Mouse (Mus musculus) lung, postnatal 0 days (tissue): ENCODE data around the gene Hist1h3a. TPM values are rescaled to one million over a fixed set of nuclear protein-coding genes. Genes with fewer than 3 reads are reported as not detected.
"Not testable (repeated sequence)": the region's sequence is repeated elsewhere in the genome, so short reads cannot be mapped to it uniquely, and the experiment has no call there.

Experiments
- ATAC-seq: fragments of 200-750 bp; cut with Nextera tagmentation; 2 replicates; pipeline ENCODE4 v1.8.0; 2017; ENCODE audit warnings: moderate library complexity
- DNase-seq: peaks from one replicate; pipeline ENCODE4 v3.0.0-alpha.2; 2016; ENCODE audit warnings: low spot score
- H3K27ac ChIP-seq: fragments of 300-500 bp; sonication (generic); 2 replicates; pipeline ENCODE4 v1.5.1; 2014; ENCODE audit warnings: antibody characterized with exemption, mild to moderate bottlenecking, low read length, mixed read lengths
- H3K27me3 ChIP-seq: fragments of 300-500 bp; sonication (generic); replicated peaks from 2 replicates; pipeline ENCODE4 v1.6.1; 2014; ENCODE audit warnings: low read length, mixed read lengths; ENCODE audit not compliant: insufficient read depth
- H3K36me3 ChIP-seq: fragments of 300-500 bp; sonication (generic); 2 replicates; pipeline ENCODE4 v1.6.1; 2014; ENCODE audit warnings: low read length, mixed read lengths; ENCODE audit not compliant: insufficient read depth
- H3K4me1 ChIP-seq: fragments of 300-500 bp; sonication (generic); 2 replicates; pipeline ENCODE4 v1.6.1; 2014; ENCODE audit warnings: antibody characterized with exemption, low read depth, low read length, mixed read lengths; ENCODE audit not compliant: insufficient read depth
- H3K4me2 ChIP-seq: fragments of 300-500 bp; sonication (generic); replicated peaks from 2 replicates; pipeline ENCODE4 v1.6.1; 2014; ENCODE audit warnings: low read depth, mild to moderate bottlenecking, low read length, moderate library complexity, mixed read lengths
- H3K4me3 ChIP-seq: fragments of 300-500 bp; sonication (generic); 2 replicates; pipeline ENCODE4 v1.5.1; 2014; ENCODE audit warnings: low read depth, low read length
- H3K9ac ChIP-seq: fragments of 300-500 bp; sonication (generic); replicated peaks from 2 replicates; pipeline ENCODE4 v1.6.1; 2014; ENCODE audit warnings: low read depth, mild to moderate bottlenecking
- H3K9me3 ChIP-seq: fragments of 300-500 bp; sonication (generic); 2 replicates; pipeline ENCODE4 v1.6.1; 2016; ENCODE audit warnings: low read length, mixed read lengths
- CTCF ChIP-seq: IDR thresholded peaks from 2 replicates; pipeline ENCODE4 v1.5.1; 2016; ENCODE audit warnings: antibody characterized with exemption, mild to moderate bottlenecking
- EP300 ChIP-seq: IDR thresholded peaks from 2 replicates; pipeline ENCODE4 v1.6.1; 2016; ENCODE audit warnings: antibody characterized with exemption, mild to moderate bottlenecking, control low read depth
- WGBS: fragments of 180-500 bp; shearing (Covaris S2); extraction: QIAGEN DNeasy Blood & Tissue Kit; methylation state at CpG from one replicate; pipeline ENCODE4 v1.1.7; 2014; 5-methylcytosine and 5-hydroxymethylcytosine counted together
- polyA plus RNA-seq: library from polyadenylated mRNA; unstranded; fragments of >200 nt; fragmentation: Nextera tagmentation; extraction: Ambion mirVana; gene quantifications from 2 replicates; pipeline ENCODE4 v1.2.1, GENCODE M21; 2015

The Hist1h3a gene
- polyA plus RNA-seq, 1 experiment from 2014 or later, result 1.7 TPM

DNA sequence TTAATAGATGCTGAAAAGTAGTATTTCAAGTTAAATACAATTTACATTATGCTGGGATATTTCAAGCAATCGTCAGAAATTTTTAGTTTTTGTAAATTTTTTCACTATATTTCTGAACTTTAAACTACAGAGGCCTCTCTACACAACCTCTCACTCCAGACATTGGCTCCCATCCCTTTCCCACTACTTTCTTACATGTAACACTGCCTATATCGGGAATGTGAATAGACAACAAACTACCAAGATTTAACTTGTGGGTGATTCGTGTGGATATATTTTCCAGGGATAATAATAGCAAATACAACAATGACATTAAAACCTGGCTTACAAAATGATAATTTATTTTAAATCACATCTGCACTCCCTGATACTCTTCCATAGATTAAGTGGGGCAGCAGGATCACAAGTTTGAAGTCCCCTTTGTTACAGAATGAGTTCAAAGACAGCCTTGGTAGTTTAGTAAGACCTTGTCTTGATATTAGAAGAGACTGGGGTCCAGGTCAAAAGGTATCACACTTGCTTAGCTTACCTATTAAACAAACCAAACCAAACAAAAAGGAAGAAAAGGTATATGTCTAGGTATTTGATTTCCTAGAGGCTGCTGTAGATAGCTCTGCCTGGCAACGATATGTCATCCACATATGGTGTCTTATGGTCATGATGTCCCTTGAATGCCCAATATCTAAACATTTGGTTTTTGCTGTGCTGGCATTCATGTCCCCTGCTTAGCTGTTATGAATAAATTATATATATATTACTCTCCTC, 8.7 kb downstream of the Hist1h3a start:
- Histone ChIP-seq H3K36me3 (no peaks in the 10 kb centered on the region), H3K9ac (no peak overlapping the region), H3K27me3 (no peaks in the 10 kb centered on the region), H3K4me2 (no peak overlapping the region), H3K4me3 (no peak overlapping the region), H3K9me3 (no peaks in the 10 kb centered on the region), H3K27ac (no peak overlapping the region), H3K4me1 (no peaks in the 10 kb centered on the region; the same call in 1 of the 2 replicates)
- WGBS, result 38% methylated on average over 4 of the region's 4 CpGs
- DNase-seq (no peak), ATAC-seq (no peak)
- TF ChIP-seq EP300, result no peak
- no peak for TF ChIP-seq CTCF

DNA sequence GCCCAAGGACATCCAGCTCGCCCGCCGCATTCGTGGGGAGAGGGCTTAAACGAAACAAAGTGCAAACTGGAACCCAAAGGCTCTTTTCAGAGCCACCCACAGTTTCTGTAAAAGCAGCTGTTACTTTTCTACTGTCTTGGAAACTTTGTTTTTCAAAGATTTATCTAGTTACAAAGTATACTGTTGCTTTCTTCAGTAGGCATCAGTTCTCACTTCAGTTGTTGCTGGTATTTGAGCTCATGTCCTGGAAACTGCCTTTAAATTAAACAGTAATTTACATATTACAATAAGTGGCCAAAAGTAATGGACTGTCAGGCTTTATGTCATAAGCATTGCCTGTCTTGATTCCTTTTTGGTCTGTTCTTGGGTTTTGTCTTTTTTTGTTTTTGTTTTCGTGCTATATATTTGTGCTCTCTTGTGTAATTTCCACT, 9.4 kb downstream of the Hist1h3a start:
- H3K9ac ChIP-seq, result no peak overlapping the region

DNA sequence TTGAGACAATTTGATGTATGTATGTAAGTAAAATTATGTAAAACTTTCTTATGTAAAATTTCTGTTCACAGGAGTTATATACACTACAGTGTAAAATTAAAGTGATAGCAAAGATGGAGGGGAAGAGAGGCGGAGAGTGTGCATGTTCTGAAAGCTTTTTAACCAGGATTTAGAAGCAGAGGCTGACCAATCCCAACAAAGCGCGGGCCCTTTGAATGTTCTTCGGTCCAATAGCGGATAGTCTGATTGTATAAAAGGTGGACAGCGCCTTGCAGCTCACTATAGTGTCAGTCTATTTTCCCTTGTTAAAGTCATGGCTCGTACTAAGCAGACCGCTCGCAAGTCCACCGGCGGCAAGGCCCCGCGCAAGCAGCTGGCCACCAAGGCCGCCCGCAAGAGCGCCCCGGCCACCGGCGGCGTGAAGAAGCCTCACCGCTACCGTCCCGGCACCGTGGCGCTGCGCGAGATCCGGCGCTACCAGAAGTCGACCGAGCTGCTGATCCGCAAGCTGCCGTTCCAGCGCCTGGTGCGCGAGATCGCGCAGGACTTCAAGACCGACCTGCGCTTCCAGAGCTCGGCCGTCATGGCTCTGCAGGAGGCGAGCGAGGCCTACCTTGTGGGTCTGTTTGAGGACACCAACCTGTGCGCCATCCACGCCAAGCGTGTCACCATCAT, 10.0 kb downstream of the Hist1h3a start, which contains the start of gene Hist1h3b:
Hist1h3b (plus strand) TSS at position 201 of the 675 bp plus-strand sequence.
- 1% methylated on average over 14 of the region's 47 CpGs for WGBS
- DNase-seq (peak; percentile 91), ATAC-seq (peak; percentile 62)
- H3K9ac ChIP-seq, H3K36me3 ChIP-seq, H3K9me3 ChIP-seq, H3K4me1 ChIP-seq, H3K27me3 ChIP-seq: not testable (repeated sequence)
- H3K4me2 ChIP-seq, result peak within 1 kb of the TSS; percentile 62
- H3K4me3 ChIP-seq, result peak within 1 kb of the TSS; percentile 31
- peak within 1 kb of the TSS; percentile 89 for H3K27ac ChIP-seq

More for the DNA sequence above, 9.4 kb downstream of the Hist1h3a start:
- H3K36me3 ChIP-seq, result no peaks in the 10 kb centered on the region
- no peak for ATAC-seq
- H3K27ac ChIP-seq, result no peak overlapping the region
- 2% methylated on average over 6 of the region's 6 CpGs for WGBS
- H3K9me3 ChIP-seq, result no peaks in the 10 kb centered on the region
- H3K4me2 ChIP-seq, result peak overlapping the region; percentile 19; the same call in 1 of the 2 replicates
- no peaks in the 10 kb centered on the region; the same call in 1 of the 2 replicates for H3K4me1 ChIP-seq
- no peak overlapping the region for H3K4me3 ChIP-seq
- no peak for DNase-seq
- H3K27me3 ChIP-seq, result no peaks in the 10 kb centered on the region
- TF ChIP-seq CTCF, result no peak
- no peak for TF ChIP-seq EP300

DNA sequence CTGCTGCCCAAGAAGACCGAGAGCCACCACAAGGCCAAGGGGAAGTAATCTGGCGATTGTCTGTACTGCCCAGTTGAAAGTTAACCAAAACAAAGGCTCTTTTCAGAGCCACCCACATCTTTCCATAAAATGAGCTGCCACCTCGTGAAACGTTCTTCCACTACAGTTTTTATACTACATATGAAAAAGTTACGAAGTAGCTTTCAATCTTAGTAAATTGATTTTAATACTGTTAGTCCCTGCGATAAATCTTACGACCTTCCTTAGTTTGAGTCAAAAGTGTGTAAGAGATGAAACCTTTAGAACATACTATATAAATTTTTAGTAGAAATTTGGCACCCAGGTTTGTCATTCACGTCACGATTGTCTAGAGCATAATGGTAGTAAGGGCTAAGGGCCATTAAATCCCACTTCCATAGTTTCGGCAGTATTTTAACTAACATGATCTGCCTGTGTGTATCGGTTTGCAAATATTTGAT, 10.7 kb downstream of the Hist1h3a start:
- no peak for ATAC-seq
- no peaks in the 10 kb centered on the region for H3K27me3 ChIP-seq
- H3K27ac ChIP-seq, result peak overlapping the region; percentile 73
- under 1% methylated on average over 11 of the region's 11 CpGs for WGBS
- no peak overlapping the region for H3K9ac ChIP-seq
- no peaks in the 10 kb centered on the region for H3K36me3 ChIP-seq
- TF ChIP-seq EP300, result no peak
- TF ChIP-seq CTCF, result no peak
- H3K4me2 ChIP-seq, result peak overlapping the region; percentile 62
- H3K9me3 ChIP-seq, result no peaks in the 10 kb centered on the region
- no peaks in the 10 kb centered on the region; the same call in 1 of the 2 replicates for H3K4me1 ChIP-seq
- peak overlapping the region; percentile 31; the same call in 1 of the 2 replicates for H3K4me3 ChIP-seq
- DNase-seq, result no peak

DNA sequence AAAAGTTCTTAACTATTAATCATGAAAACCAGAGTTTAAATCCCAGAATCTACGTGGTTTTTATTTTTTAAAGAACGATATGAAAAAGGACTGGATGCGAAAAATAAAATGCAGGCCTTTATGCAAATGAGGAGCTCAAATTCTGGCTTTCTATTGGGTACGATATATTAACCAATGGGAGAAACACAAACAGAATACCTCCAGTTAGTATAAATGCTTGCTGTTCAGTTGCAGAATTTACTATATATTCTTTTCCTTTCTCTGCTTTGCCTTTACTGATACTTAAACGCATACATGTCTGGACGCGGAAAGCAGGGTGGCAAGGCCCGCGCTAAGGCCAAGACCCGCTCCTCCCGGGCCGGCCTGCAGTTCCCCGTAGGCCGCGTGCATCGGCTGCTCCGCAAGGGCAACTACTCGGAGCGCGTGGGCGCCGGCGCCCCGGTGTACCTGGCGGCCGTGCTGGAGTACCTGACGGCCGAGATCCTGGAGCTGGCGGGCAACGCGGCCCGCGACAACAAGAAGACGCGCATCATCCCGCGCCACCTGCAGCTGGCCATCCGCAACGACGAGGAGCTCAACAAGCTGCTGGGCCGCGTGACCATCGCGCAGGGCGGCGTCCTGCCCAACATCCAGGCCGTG, 11.2 kb downstream of the Hist1h3a start, which contains the start of gene Hist1h2ab:
Hist1h2ab (plus strand) TSS at position 288 of the 639 bp plus-strand sequence.
- peak; percentile 93 for DNase-seq
- not testable (repeated sequence) for H3K9me3 ChIP-seq, H3K36me3 ChIP-seq, H3K27me3 ChIP-seq, H3K9ac ChIP-seq, H3K4me1 ChIP-seq
- H3K4me2 ChIP-seq, result peak within 1 kb of the TSS; percentile 62
- peak within 1 kb of the TSS; percentile 89 for H3K27ac ChIP-seq
- TF ChIP-seq CTCF (0 out of 2 replicates have a peak, but pooled peaks have one; percentile 16), EP300 (peak; percentile 64)
- peak within 1 kb of the TSS; percentile 31 for H3K4me3 ChIP-seq
- peak; percentile 45 for ATAC-seq
- WGBS, result under 1% methylated on average over 25 of the region's 47 CpGs

DNA sequence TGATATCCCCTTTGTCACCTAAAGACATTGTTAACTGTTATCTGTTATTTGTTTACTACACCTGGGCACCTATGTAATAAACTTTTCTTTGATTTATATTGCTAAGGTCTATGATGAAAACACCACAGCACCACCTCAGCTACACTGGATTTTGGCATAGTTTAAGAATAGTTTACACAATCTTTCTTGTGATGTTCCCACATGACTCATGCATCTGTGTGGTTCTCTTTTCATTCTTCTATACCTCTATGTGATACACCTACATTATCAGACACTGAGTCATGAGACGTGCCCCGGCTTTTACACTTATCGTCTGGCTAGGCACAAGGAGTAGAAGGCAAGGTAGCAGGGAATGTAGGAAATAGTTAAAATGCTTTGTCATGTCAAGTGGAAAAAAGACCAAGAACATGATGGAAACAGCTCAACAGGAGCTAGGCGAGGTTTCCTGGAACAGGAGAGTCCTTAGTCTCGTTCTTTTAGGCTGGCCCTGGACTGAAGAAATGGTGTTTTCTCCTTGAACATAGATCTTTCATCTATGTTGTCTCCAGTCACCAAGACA, 12.5 kb downstream of the Hist1h3a start:
- no peak for DNase-seq
- 86% methylated on average over 5 of the region's 5 CpGs for WGBS
- TF ChIP-seq EP300 (peak; percentile 52; the same call in 1 of the 2 replicates), CTCF (no peak)
- Histone ChIP-seq H3K36me3 (no peaks in the 10 kb centered on the region), H3K4me3 (no peak overlapping the region), H3K27ac (no peak overlapping the region), H3K9me3 (no peaks in the 10 kb centered on the region), H3K9ac (no peak overlapping the region), H3K4me1 (no peaks in the 10 kb centered on the region; the same call in 1 of the 2 replicates), H3K27me3 (no peaks in the 10 kb centered on the region), H3K4me2 (no peak overlapping the region)
- no peak for ATAC-seq
